Mouse (Mus musculus): ENCODE results near the gene Stard10.

GRCm38 (mm10) chr7:101330074-101330840, 13.4 kb downstream of the Stard10 start:
- no peak for TF ChIP-seq CTCF (IDR thresholded peaks at IDR 0.05; ENCODE audit: insufficient read depth, low read length)
- no peak for TF ChIP-seq POLR2A (IDR thresholded peaks at IDR 0.05; ENCODE audit: borderline replicate concordance, extremely low read depth, low read depth, low read length)

All from lung, adult 2 months (tissue).